Mouse (Mus musculus) small intestine, adult 2 months (tissue): ENCODE measurements around the gene Pard3b.

Experiments used
- CTCF ChIP-seq: fragments of 200-500 bp; IDR thresholded peaks from 2 replicates; pipeline ENCODE4 v1.5.1; 2012; ENCODE audit warnings: low read depth, mild to moderate bottlenecking, control low read depth, inconsistent platforms, low read length, moderate library complexity, mixed read lengths; ENCODE audit not compliant: insufficient replicate concordance, insufficient read length; ENCODE audit errors: extremely low read depth
- POLR2A ChIP-seq: fragments of 200-500 bp; IDR thresholded peaks from 2 replicates; pipeline ENCODE4 v1.6.1; 2012; ENCODE audit warnings: low read depth, mild to moderate bottlenecking, control low read depth, inconsistent platforms, low read length, moderate library complexity

GRCm38 (mm10) chr1:61641880-61642279 is 3.3 kb downstream of the Pard3b start:
- TF ChIP-seq CTCF (no peak), POLR2A (no peak)
